Mouse (Mus musculus) R1 (cell line): Measurements from ENCODE around the gene Cenpk.
"Not testable (repeated sequence)": the region's sequence is repeated elsewhere in the genome, so short reads cannot be mapped to it uniquely, and the experiment has no call there.

Experiments used
- DNase-seq: peaks from one replicate; pipeline ENCODE4 v3.0.0-alpha.2; 2018; ENCODE audit warnings: low read depth, low spot score

The Cenpk gene

DNA sequence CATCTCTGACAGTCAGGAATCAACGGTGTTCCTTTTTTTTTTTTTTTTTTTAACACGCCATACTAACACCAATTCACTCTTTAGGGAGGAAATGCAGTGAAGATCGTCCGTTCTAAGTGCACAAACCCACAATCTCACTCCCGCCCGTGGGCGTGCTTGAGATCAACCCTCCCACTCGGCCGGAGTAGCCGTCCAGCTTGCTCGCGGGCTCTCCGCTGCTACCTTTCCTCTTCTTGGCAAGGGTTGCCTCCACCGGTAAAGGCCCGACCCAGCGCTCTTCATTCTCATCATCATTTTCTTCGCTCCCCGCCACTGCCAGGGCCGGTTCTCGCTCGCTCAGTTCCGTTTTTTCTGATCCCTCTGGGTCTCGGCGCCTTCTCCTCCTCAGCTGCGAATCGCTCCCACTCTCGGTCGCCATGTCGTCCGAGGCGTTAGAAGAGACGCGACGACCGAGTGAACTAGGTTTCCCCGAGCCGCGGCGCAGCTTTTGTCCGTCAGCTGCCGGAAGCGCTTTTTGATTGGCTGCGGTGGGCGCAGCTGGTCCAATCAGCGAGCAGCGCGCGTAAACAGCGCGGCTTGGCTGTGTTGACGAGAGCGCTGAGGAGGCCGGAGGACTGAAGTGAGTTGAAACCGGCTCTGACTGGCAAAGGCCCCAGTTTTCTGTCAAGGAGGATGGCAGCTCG is at the start of gene Cenpk, which contains the start of gene Ppwd1:
TSS of gene Cenpk (plus strand) at position 228 of the 683 bp plus-strand sequence.
TSS of gene Ppwd1 (minus strand) at position 460 of the 683 bp plus-strand sequence.
- peak; percentile 95 for DNase-seq

DNA sequence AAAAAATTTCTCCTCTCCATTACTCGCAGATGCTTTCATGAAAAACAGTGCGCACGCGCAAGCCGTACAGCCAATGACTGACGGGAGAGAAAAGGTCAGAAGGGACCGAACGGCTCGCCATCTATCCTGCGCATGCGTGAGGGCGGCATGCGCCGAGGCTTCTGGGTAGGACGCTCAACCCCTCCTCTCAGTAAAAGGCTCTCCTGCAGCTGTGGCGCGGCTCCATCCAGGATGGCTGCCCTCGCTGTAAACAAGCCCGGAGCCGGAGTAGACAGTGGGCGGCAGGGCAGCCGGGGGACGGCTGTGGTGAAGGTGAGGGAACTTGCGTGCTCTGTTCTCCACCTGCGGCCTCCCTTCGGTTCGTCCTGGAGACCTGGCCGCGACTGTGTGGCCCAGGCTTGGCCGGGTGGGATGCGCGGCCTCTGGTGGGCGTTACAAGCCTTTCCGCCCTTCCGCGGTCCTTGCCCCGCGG is 49.7 kb upstream of the Cenpk start, which contains the start of gene Trim23:
TSS of gene Trim23 (plus strand) at position 148 of the 472 bp plus-strand sequence.
- DNase-seq, result peak; percentile 99

DNA sequence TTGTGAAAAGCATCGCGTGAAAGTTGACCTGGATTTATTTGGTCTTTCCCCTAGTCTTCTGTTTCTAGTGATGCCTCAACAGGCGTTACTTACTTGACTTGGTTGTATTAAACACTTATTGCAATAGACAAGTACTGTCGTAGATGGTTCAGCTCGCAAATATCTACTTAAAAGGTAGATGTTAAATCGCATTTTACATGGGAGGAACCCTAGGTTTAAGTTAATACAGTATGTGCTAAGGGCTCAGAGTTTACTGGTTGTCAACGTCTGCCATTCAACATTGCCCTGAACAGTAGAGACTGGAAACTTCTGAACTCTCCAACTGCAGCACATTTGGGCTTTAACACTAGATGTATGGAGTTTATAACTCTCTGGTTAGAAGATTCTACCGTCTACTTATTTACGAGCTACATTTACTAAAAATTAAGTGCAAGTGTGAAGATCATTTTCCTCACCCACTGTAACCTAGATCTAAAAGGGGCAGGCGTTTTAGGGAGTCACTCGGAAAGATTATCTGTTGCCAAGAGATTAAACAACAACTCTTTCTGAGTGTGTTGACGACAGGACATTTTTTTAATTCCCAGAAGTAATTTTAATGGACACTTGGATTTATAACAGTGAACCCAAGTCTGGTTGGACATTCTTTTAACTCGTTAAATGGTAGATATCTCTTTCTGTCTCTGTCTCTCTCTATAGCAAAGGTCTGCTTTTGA is 49.1 kb upstream of the Cenpk start:
- no peak for DNase-seq

DNA sequence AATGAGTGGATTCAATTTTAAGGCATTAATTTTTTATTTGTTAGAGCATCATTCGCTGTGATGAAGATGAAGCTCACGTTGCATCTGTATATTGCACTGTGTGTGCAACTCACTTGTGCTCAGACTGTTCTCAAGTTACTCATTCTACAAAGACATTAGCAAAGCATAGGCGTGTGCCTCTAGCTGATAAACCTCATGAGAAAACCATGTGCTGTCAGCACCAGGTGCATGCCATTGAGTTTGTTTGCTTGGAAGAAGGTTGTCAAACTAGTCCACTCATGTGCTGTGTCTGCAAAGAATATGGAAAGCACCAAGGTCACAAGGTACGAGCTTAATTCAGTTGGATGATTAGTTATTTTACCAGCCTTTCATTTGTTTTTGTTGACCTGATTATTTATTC is 41.1 kb upstream of the Cenpk start:
- DNase-seq, result no peak

DNA sequence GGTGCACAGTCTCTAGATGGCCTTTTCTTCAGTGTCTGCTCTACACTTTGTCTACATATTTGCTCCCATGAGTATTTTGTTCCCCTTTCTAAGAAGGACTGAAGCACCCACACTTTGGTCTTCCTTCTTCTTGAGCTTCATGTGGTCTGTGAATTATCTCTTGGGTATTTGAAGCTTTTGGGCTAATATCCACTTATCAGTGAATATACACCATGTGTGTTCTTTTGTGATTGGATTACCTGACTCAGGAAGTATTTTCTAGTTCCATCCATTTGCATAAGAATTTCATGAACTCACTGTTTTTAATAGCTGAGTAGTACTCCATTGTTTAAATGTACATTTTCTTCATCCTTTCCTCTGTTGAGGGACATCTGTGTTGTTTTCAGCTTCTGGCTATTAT is 32.5 kb upstream of the Cenpk start:
- DNase-seq, result not testable (repeated sequence)

DNA sequence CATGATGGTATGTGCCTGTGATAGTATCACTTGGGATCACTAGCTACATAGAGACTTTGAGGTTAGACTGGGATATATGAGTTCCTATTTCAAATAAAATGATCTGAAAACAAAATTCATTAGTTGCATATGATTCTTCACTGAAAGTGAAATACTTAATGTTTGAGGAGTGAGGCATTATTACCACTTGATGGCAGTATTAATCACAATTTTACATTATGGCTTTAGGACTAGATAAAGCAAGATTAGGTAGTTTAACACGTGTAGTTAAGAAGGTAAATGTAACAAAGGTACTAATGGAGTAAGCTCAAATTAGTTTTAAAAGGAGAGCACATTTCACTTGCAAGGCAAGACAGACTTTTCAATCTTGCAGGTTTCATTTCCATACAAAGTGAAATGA is 24.1 kb upstream of the Cenpk start:
- DNase-seq, result no peak

DNA sequence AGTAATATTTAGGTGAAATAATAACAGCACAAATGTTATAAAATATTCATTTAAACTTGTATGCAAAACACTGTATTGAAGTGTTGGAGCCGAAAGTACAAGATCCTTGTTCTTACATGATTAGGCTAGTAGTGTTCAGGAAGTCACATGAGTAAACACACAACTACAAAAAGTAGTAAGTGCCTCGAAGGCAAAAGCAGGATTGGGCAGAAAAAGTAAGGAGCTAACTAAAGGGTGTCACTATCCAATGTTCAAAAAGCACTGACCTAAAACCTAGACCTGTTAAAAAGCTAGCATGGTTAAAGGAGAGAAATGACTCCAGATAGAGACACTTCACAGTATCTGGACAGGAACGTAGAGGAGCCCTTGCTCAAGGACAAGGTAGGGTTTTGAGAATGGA is 933 bp upstream of the Cenpk start:
- no peak for DNase-seq

DNA sequence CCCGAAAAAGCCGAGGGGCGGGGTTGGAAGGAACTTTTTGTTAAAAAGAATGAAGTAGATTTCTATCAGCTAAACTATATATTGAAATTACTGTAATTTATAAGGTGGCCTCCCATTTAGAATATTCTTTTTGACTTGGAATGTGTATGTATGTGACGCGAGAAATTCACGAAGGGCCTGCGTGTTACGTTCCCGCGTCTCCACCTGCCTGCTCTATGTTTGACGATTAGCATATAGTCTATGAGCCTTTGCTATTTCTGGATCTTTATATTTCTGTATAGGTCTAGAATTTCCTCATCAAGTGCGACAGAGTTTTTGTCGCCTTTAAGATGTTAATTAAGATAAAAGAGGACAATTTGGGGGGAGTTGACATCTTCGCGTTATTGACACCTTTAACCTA is 770 bp downstream of the Cenpk start:
- DNase-seq, result no peak

DNA sequence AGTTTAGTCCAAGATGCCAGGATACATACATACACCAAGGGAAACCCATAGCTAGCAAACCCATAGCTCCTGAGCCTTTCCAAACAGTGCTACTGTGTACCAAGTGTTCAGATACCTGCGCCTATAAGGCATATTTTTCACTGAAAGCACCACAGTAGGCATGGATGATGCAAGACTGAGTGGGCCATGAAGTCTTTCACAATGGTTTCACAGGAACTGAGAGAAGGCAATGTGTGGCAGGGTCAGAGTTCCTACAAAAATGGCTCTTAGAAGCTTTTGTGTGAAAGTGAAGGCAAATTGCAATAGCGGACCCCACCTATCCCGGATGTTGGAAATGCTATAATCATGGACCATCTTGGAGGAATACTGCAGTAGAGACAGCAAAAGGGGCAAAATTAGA is 30.6 kb downstream of the Cenpk start:
- no peak for DNase-seq

DNA sequence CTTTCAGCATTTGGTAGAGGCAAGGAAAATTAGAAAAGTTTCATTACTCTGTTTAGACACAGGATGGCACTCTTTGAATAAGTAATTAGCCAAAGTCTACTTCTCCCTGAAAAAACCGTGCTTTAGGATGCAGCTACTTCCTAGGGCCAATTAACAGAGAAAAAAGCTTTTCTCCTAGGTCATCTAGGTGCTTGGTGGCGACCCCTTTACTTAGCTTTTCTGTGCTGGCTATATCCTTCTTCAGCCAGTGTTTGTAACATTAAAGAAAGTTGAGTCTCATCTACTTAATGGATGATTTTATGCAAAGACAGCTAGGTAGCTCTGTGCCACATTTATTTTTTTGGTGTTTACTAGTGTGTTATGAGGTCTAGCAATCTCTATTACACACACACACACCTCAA is 56.6 kb downstream of the Cenpk start:
- peak; percentile 5 for DNase-seq

DNA sequence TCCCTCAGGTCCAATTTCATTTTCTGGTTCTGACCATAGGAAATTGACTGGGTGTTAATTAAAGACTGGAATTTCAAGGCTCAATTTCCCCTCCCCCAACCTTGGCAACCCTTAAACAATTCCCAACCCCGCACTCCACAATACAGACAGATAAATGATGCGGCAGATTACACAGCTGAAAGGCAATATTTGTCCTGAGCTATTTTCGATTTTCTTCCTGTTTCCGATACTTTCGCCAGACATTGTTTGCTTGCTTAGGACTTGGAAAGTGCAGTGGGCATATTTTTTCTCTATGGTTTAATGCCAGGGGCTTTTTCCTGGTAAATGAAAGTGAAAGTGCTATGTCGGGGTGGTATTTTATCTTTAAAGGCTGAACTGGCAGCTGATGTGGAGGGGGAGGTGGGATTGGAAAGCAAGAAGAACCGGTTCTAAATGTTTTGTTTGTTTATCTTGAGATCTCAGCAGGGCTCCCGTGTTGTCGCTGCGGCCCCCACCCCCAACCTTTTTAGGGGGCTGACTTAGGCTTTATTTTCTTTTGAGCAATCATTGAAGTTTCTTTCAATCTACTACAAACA is 57.4 kb downstream of the Cenpk start:
- DNase-seq, result peak; percentile 26

DNA sequence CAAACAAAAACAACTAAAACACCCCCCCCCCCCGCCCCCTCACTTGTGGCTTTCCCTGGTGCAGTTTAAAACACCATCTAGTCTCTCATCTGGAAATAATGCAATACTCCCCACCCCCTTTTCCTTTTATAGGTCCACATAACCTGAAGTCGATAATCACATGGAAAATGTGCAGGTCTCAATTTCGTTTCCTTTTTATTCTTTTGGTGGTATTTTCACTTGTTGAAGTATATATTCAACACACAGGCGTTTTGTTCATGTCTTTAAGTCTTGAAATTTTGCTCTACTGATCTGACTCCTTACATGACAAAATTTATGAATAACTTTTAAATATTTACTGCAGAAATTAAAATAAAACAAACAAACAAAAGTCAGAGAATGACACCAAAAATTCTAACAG is 57.9 kb downstream of the Cenpk start:
- DNase-seq, result no peak

DNA sequence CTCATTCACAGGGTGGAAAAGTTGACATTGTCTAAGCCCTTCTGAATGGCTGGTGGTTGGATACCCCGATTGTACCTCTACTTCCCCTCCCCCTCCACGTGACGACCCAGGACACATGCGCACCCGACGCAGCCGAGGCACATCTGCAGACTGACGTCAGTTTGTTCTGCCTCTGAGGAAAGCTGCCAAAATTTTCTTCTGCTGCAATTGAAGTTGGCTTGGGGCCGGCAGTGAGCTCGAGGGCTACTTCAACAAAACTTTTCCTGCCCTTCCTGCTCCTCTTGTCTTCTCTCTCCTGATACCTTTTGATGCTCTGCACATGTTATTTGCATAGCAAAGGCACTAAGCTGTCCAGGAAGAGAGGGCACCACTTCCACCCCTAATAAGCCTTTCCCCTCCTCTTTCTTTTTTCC is 58.5 kb downstream of the Cenpk start:
- DNase-seq, result peak; percentile 79

DNA sequence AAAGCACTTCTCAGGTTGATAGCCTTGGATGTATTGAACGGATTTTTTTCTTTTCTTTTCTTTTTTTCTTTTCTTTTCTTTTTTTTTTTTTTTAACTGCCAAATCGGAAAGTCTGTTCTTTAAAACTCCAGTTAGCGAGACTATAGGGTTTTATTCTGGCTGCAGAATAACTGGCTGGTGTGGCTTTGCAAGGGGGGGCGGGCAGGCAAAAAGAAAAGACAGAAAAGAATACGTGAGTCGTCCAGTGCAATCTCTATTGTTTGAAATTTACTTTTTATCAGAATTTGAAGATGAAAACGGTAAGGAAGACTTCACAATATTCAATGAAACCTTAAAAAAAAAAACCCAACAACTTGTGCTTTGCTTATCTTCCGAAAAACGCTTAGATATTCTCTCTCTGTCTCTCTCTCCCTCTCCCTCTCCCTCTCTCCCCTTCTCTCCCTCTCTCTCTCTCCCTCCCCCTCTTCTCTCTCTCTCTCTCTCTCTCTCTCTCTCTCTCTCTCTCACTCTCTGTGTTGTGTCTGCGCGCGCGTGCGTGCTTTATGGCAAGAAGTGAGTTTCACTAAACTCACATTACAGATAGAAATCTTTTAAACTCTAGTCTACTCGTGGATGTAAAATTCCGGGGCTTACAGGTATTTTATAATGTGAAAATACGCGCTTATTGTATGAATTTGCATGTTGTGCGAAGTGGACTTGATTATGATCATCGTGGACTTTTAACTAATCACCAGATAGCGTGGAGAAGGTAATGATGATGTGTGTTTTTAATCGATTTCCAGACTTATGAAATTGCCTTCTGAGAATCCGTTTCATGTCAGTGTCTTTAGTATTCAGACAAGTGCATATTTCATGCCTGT is 59.2 kb downstream of the Cenpk start, which contains the start of gene Adamts6:
TSS of gene Adamts6 (plus strand) at position 470 of the 860 bp plus-strand sequence.
- DNase-seq, result no peak

DNA sequence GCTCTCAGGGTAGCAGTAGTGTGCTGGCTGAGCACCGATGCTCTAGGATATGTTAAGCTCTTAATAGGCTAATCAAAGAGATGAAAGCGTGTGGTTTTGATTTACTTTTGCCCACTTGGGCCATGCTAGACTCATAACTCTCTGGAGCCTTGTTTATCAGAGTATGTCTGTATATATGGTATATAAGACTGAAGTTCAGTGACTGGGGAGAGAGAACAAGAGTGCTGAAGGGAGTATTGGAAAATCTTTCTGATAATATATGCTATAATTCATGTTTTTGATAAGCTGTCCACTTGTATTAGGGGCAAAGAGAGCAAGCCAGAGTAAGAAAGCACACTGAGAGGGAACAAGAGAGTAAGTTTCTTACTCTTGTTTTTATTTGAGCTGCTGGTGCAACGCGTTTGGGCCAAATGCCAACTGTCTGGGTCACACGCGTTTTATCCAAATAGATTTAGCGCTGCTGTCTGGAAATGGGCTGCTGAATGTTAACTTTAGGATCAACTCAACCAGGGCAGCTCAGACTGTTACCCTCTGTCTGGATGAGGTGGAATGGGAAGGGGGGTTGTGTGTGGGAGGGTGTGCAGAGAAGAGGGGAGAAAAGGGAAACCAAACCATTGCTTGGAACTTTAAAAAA is 59.9 kb downstream of the Cenpk start:
- no peak for DNase-seq

DNA sequence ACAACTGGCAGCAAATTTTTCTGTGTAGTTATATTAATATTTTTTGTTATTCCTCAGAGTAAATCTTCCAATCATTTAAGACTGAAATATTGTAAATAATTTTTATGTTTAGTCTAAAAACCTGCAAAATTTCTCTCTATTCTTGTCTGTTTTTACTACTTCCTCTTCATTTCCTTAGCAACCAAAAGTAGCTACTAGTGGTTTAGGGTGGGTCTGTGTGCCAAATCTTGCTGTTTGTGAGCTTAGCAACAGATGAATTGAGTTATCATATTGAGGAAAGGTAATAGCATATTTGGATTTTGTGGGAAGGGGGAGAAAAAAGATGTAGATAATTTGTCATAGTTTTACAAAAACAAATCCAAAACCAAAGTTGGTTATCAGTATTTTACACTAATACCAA is 60.8 kb downstream of the Cenpk start:
- DNase-seq, result no peak

DNA sequence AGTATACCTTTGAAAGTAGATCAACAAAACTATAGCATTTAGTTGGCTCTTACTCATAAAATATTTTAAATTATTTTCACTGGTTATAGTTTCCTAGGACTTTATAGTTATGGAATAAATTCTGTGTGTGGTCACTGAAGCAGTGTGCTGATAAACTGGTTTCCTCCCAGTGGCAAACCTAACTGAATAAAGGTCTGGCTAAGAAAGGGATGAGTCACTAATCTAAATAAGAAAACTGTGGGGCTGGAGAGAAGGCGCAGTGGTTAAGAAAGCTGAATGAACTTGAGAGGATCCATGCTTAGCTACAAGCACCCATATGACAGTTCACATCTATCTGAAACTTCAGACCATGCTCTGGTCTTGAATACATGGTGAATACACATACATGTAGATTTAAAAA is 67.1 kb downstream of the Cenpk start:
- no peak for DNase-seq
